Mouse (Mus musculus) MEL (cell line): ENCODE results near the gene Olfr715. TPM values are rescaled to one million over a fixed set of nuclear protein-coding genes. Genes with fewer than 3 reads are reported as not detected.
"Not testable (repeated sequence)": the region's sequence is repeated elsewhere in the genome, so short reads cannot be mapped to it uniquely, and the experiment has no call there.

ENCODE experiments used
- DNase-seq: peaks from one replicate; pipeline ENCODE4 v3.0.0; 2011; ENCODE audit warnings: low read depth, low spot score
- H3K27ac ChIP-seq: 2 replicates; pipeline ENCODE4 v1.5.1; 2012; ENCODE audit warnings: low read depth, mild to moderate bottlenecking, control low read depth, low read length, moderate library complexity; ENCODE audit not compliant: control insufficient read depth
- H3K27me3 ChIP-seq, 2 experiments: fragments of 150-350 bp in 1 of 2; sonication (generic) in 1 of 2; 2 replicates each; pipeline ENCODE4 v1.6.1; 2012; ENCODE audit warnings: low read length in 2 of 2, mild to moderate bottlenecking in 2 of 2, improper control_type of control experiment in 1 of 2, moderate library complexity in 1 of 2; ENCODE audit not compliant: insufficient read depth in 2 of 2, control insufficient read depth in 1 of 2
- H3K36me3 ChIP-seq, 2 experiments: 2 replicates each; pipeline ENCODE4 v1.6.1; 2012 to 2014; ENCODE audit warnings: low read length in 2 of 2, improper control_type of control experiment in 1 of 2, inconsistent platforms in 1 of 2, mild to moderate bottlenecking in 1 of 2; ENCODE audit not compliant: insufficient read depth in 2 of 2, control insufficient read depth in 1 of 2
- H3K4me1 ChIP-seq, 2 experiments: fragments of 150-350 bp in 1 of 2; sonication (generic) in 1 of 2; 2 replicates each; pipeline ENCODE4 v1.6.1; 2012; ENCODE audit warnings: low read length in 2 of 2, improper control_type of control experiment in 1 of 2, mild to moderate bottlenecking in 1 of 2; ENCODE audit not compliant: insufficient read depth in 2 of 2, control insufficient read depth in 1 of 2
- H3K4me3 ChIP-seq, 2 experiments: fragments of 150-350 bp in 1 of 2; sonication (generic) in 1 of 2; 2 replicates each; pipeline ENCODE4 v1.5.1; 2012; ENCODE audit warnings: low read depth in 2 of 2, low read length in 2 of 2, mild to moderate bottlenecking in 2 of 2, moderate library complexity in 2 of 2, control low read depth in 1 of 2, improper control_type of control experiment in 1 of 2; ENCODE audit not compliant: control insufficient read depth in 1 of 2, insufficient read depth in 1 of 2
- H3K79me2 ChIP-seq: 2 replicates; pipeline ENCODE4 v1.6.1; 2012; ENCODE audit warnings: mild to moderate bottlenecking, low read length, moderate library complexity; ENCODE audit not compliant: control insufficient read depth, poor library complexity, insufficient read depth
- H3K9ac ChIP-seq: 2 replicates; pipeline ENCODE4 v1.6.1; 2012; ENCODE audit warnings: low read depth, mild to moderate bottlenecking, control low read depth, low read length, moderate library complexity; ENCODE audit not compliant: control insufficient read depth, poor library complexity, severe bottlenecking
- H3K9me3 ChIP-seq: fragments of 150-350 bp; sonication (generic); replicated peaks from 2 replicates; pipeline ENCODE4 v1.6.1; 2012; ENCODE audit warnings: mild to moderate bottlenecking, low read length, improper control_type of control experiment, moderate library complexity; ENCODE audit not compliant: insufficient read depth
- CHD1 ChIP-seq: IDR thresholded peaks from 2 replicates; pipeline ENCODE4 v1.6.1; 2012; ENCODE audit warnings: low read depth, mild to moderate bottlenecking, inconsistent platforms, low read length, improper control_type of control experiment
- E2F4 ChIP-seq: IDR thresholded peaks from 2 replicates; pipeline ENCODE4 v1.6.1; 2011; ENCODE audit warnings: low read depth, low read length, improper control_type of control experiment, borderline replicate concordance
- EP300 ChIP-seq, 2 experiments: IDR thresholded peaks; 2 replicates each; pipeline ENCODE4 v1.6.1; 2011; ENCODE audit warnings: improper control_type of control experiment in 2 of 2, low read length in 2 of 2, low read depth in 1 of 2, mild to moderate bottlenecking in 1 of 2
- GATA1 ChIP-seq: IDR thresholded peaks from 2 replicates; pipeline ENCODE4 v1.6.1; 2011; ENCODE audit warnings: low read depth, low read length, improper control_type of control experiment
- HCFC1 ChIP-seq: IDR thresholded peaks from 2 replicates; pipeline ENCODE4 v1.6.1; 2012; ENCODE audit warnings: low read depth, mild to moderate bottlenecking, inconsistent platforms, low read length, improper control_type of control experiment, moderate library complexity
- JUND ChIP-seq: IDR thresholded peaks from 2 replicates; pipeline ENCODE4 v1.6.1; 2011; ENCODE audit warnings: low read depth, mild to moderate bottlenecking, improper control_type of control experiment, low read length
- MAFK ChIP-seq: IDR thresholded peaks from 2 replicates; pipeline ENCODE4 v1.6.1; 2011; ENCODE audit warnings: low read depth, mild to moderate bottlenecking, low read length, improper control_type of control experiment, borderline replicate concordance
- MEF2A ChIP-seq: IDR thresholded peaks from 2 replicates; pipeline ENCODE4 v1.6.1; 2014; ENCODE audit warnings: low read depth, mild to moderate bottlenecking, inconsistent platforms, low read length, improper control_type of control experiment; ENCODE audit not compliant: poor library complexity, insufficient replicate concordance, severe bottlenecking; ENCODE audit errors: extremely low read depth
- MYB ChIP-seq: IDR thresholded peaks from 2 replicates; pipeline ENCODE4 v1.6.1; 2011; ENCODE audit warnings: mild to moderate bottlenecking, low read depth, low read length, improper control_type of control experiment
- MYC ChIP-seq: IDR thresholded peaks from 2 replicates; pipeline ENCODE4 v1.6.1; 2011; ENCODE audit warnings: low read depth, mild to moderate bottlenecking, low read length, improper control_type of control experiment, moderate library complexity
- POLR2A ChIP-seq, 2 experiments: IDR thresholded peaks; 2 replicates each; pipeline ENCODE4 v1.6.1; 2011 to 2012; ENCODE audit warnings: low read length in 2 of 2, mild to moderate bottlenecking in 2 of 2, control low read depth in 1 of 2, improper control_type of control experiment in 1 of 2, low read depth in 1 of 2, moderate library complexity in 1 of 2; ENCODE audit not compliant: control insufficient read depth in 1 of 2, insufficient read depth in 1 of 2, poor library complexity in 1 of 2
- RCOR1 ChIP-seq: IDR thresholded peaks from 2 replicates; pipeline ENCODE4 v1.6.1; 2012; ENCODE audit warnings: low read depth, mild to moderate bottlenecking, inconsistent platforms, low read length, improper control_type of control experiment
- SMC3 ChIP-seq: IDR thresholded peaks from 2 replicates; pipeline ENCODE4 v1.6.1; 2011; ENCODE audit warnings: low read depth, low read length, improper control_type of control experiment
- ZMIZ1 ChIP-seq: IDR thresholded peaks from 2 replicates; pipeline ENCODE4 v1.6.1; 2012; ENCODE audit warnings: low read depth, mild to moderate bottlenecking, inconsistent platforms, low read length, improper control_type of control experiment, moderate library complexity
- polyA plus RNA-seq, 2 experiments: library from polyadenylated mRNA; stranded (reverse) in 1 of 2; unstranded in 1 of 2; fragments of >175 nt in 1 of 2; fragments of >200 nt in 1 of 2; gene quantifications; 2 replicates each; pipeline versions ENCODE4 v1.2.1 to v1.2.4; 2012; ENCODE audit warnings: low replicate concordance in 2 of 2, low read depth in 1 of 2; ENCODE audit not compliant: insufficient read length in 2 of 2, insufficient read depth in 1 of 2, missing spikeins in 1 of 2
- total RNA-seq: library from RNA; depleted of rRNA; stranded (reverse); fragments of 300-350 nt; gene quantifications from 2 replicates; pipeline ENCODE4 v1.2.3, GENCODE M21; 2012; rRNA removed

The Olfr715 gene
- not detected in 2 replicates for total RNA-seq
- polyA plus RNA-seq = not detected

DNA sequence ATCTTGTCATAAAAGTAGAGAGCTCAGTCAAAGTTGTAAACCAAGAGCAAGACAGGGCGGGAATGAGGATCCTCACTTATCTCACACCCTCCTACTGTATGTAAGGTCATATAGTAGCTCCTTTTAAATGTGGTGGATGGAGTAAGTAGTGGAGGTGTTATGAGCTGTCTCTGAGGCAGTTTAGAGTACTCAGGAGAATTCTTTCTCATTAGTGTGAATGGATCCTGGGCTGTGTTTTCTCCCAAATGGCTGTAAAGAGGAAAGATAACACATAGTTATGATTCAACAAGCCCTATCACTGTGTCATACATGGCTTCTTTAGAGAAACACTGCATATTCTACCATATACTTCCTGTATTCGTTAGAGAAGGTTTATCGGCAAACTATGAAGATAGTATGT, at the start of gene Olfr715:
Gene Olfr715 (minus strand): TSS at position 101 of the 400 bp plus-strand sequence.
- not testable (repeated sequence) for H3K36me3 ChIP-seq, H3K79me2 ChIP-seq, H3K4me1 ChIP-seq, DNase-seq, H3K9ac ChIP-seq, H3K9me3 ChIP-seq, H3K27me3 ChIP-seq, H3K4me3 ChIP-seq, H3K27ac ChIP-seq

GRCm38 (mm10) chr7:107180406-107180805, 49.5 kb upstream of the Olfr715 start:
- Histone ChIP-seq H3K4me3 (no peak overlapping the region), H3K36me3 (no peaks in the 10 kb centered on the region), H3K9ac (no peak overlapping the region), H3K27ac (no peak overlapping the region), H3K79me2 (no peaks in the 10 kb centered on the region), H3K9me3 (no peaks in the 10 kb centered on the region), H3K4me1 (no peaks in the 10 kb centered on the region), H3K27me3 (no peaks in the 10 kb centered on the region)
- TF ChIP-seq CHD1 (no peak), E2F4 (no peak), ZMIZ1 (no peak), HCFC1 (no peak), SMC3 (no peak), MYC (no peak), MYB (no peak), JUND (no peak), MEF2A (no peak)
- DNase-seq = no peak

DNA sequence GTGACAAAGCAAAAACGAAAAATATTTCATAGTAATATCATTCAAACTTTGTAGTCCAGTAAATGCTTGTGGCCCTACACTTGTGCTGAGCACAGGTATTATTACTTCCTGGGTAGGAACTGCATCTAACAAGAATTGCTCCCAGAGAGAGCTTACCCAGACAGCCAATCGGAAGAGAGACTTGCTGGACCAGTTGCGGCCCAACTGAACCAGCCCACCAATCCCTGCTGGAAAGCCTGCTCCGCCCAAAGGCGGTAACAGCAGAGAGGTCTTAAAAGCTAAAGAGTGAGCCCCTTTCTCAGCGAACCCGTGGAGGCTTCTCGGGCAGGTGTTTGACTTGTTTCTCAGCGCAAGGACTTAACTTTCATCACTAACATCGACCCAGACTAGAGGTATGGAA, 35.8 kb upstream of the Olfr715 start, which contains the start of gene Nlrp14:
Gene Nlrp14 (plus strand): TSS at position 301 of the 400 bp plus-strand sequence.
- Histone ChIP-seq H3K79me2 (no peaks in the 10 kb centered on the region), H3K9ac (no peak within 1 kb of the TSS), H3K27ac (no peak within 1 kb of the TSS), H3K4me3 (no peak within 1 kb of the TSS), H3K9me3 (no peaks in the 10 kb centered on the region), H3K4me1 (no peaks in the 10 kb centered on the region), H3K27me3 (no peaks in the 10 kb centered on the region), H3K36me3 (no peaks in the 10 kb centered on the region)
- DNase-seq = no peak
- TF ChIP-seq EP300 (IDR thresholded peaks at IDR 0.05; ENCODE audit: low read depth in 1 of 2, low read length in 2 of 2) = no peak
- no peak for TF ChIP-seq MYB
- no peak for TF ChIP-seq GATA1
- no peak for TF ChIP-seq MAFK
- TF ChIP-seq RCOR1 = no peak
- no peak for TF ChIP-seq POLR2A (IDR thresholded peaks at IDR 0.05; ENCODE audit: control insufficient read depth in 1 of 2, insufficient read depth in 1 of 2, low read depth in 1 of 2, low read length in 2 of 2, poor library complexity in 1 of 2)

- H3K27ac ChIP-seq, H3K9ac ChIP-seq, H3K27me3 ChIP-seq, H3K4me3 ChIP-seq, H3K9me3 ChIP-seq, H3K4me1 ChIP-seq, H3K36me3 ChIP-seq, DNase-seq, H3K79me2 ChIP-seq: not testable (repeated sequence)
Measured at GRCm38 (mm10) chr7:107138027-107138426, 7.1 kb upstream of the Olfr715 start, which contains the start of gene Olfr716. TSS of gene Olfr716 (plus strand) at chr7:107138327.

DNA sequence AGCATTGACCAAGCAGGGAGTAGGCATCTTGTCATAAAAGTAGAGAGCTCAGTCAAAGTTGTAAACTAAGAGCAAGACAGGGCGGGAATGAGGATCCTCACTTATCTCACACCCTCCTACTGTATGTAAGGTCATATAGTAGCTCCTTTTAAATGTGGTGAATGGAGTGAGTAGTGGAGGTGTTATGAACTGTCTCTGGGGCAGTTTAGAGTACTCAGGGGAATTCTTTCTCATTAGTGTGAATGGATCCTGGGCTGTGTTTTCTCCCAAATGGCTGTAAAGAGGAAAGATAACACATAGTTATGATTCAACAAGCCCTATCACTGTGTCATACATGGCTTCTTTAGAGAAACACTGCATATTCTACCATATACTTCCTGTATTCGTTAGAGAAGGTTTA, 20.6 kb downstream of the Olfr715 start, which contains the start of gene Olfr715b:
Gene Olfr715b (minus strand): TSS at position 101 of the 400 bp plus-strand sequence.
- DNase-seq, H3K9me3 ChIP-seq, H3K27me3 ChIP-seq, H3K9ac ChIP-seq, H3K27ac ChIP-seq, H3K4me3 ChIP-seq, H3K4me1 ChIP-seq, H3K79me2 ChIP-seq, H3K36me3 ChIP-seq: not testable (repeated sequence)
